Mouse (Mus musculus) CD4-positive naive resting alpha-beta T cell, adult 76 days (primary cell): Measurements from ENCODE around the gene Ccdc89. TPM values are rescaled to one million over a fixed set of nuclear protein-coding genes. Genes with fewer than 3 reads are reported as not detected.

Source experiments
- total RNA-seq: library from RNA; stranded (reverse); gene quantifications from one replicate; pipeline ENCODE4 v1.2.4, GENCODE M21; 2023

The Ccdc89 gene
- not detected for total RNA-seq

GRCm38 (mm10) chr7:90426020-90427001, at the start of gene Ccdc89:
Ccdc89 (plus strand) TSS chr7:90426577.

GRCm38 (mm10) chr7:90442518-90443080, 16.2 kb downstream of the Ccdc89 start, which contains the start of gene Crebzf:
Crebzf (plus strand) TSS chr7:90442729.

DNA sequence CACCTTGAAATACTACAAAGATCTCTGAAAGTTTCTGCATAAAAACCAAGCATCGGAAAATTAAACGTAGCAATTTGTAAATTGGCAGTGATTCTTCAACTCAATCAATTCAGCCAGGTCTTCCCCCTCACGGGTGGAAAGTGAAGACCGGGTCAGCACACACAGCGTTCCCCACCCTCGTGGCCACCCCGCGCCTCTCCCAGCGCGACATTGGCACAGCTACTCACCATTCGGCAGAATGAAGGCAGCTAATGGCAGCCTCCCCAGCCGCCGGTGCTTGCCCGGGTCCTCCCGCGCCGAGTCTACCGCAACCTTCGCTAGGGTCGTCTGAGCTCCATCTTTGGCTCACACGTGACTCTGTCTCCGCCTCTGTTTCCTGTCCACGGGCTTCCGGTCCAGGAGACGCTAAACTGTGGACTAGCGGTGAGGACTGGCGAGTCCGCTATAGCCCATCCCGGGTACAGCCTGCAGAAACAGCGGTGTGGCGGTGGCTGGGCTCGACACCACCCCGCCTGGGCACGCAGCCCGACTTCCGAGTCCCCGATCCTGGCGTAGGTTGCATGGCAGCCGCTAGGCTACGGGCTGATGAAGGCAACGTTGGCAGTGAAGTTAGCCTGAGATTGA, 30.6 kb downstream of the Ccdc89 start, which contains the start of gene Tmem126a:
TSS of gene Tmem126a (minus strand) at position 385 of the 624 bp plus-strand sequence.

DNA sequence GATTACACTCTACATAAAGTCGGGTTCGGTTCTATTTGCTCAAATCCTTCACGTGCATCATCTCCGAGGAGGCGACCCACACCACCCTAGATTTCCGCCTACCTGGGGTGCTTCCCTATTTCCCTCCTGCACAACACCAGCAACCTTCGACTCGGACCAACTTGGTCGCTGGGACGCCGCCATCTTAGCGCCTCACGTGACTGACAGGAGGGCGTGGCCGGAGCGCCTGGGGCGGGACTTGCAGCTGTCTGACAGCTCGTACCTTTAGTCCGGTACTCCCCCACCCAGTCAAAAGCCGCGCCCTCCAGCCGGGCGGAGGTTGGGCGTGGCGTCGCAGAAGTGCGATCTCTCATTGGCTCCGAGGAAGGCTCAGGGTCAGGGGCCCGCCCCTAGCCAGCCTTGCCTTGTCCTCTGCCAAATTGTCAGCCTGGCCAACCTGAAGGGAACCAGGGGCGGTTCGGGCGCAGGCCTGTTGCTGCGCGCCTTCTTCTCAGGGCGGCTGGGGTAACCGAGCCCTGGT, 49.5 kb downstream of the Ccdc89 start, which contains the start of gene Tmem126b:
TSS of gene Tmem126b (minus strand) at position 209 of the 520 bp plus-strand sequence.

GRCm38 (mm10) chr7:90476313-90477245, 50.2 kb downstream of the Ccdc89 start, which contains the start of gene Dlg2:
Dlg2 (plus strand) TSS chr7:90476672.

Other genes with a start within 250 kb of the Ccdc89 start
- gene Ccdc83, start 160.8 kb upstream of the Ccdc89 start, total RNA-seq, result not detected
- gene Sytl2, start 124.3 kb upstream of the Ccdc89 start, total RNA-seq, result 37.8 TPM
- gene Crebzf, start 16.2 kb downstream of the Ccdc89 start, total RNA-seq, result 247 TPM
- 21.3 TPM for gene Tmem126a, start 30.7 kb downstream of the Ccdc89 start, total RNA-seq
- gene Tmem126b, start 49.4 kb downstream of the Ccdc89 start, total RNA-seq, result 5.7 TPM
- 0.59 TPM for gene Dlg2, start 50.1 kb downstream of the Ccdc89 start, total RNA-seq